1 mouse cellular context compared by ENCODE assay signal in genomic region chr6:21949226-21949731, GRCm38 (mm10).
A peak's percentile ranks its signal among the peaks of the same experiment; 100 is the strongest.
TF ChIP-seq lines count a peak whose summit lies in the region.

TSS of gene Ing3 (plus strand) at chr6:21949571.

TF ChIP-seq in CH12.LX, 34 proteins besides CTCF, POLR2A, EP300 and RAD21 (continued from another document):
- TF ChIP-seq MAX (IDR thresholded peaks at IDR 0.05; ENCODE audit: low read length) (no peak; the same call in none of the 2 replicates), NELFE (IDR thresholded peaks at IDR 0.05; ENCODE audit: low read depth, low read length) (peak; percentile 60), TCF12 (IDR thresholded peaks at IDR 0.05; ENCODE audit: low read depth, low read length) (no peak; the same call in 1 of the 2 replicates), MYC (IDR thresholded peaks at IDR 0.05; ENCODE audit: low read depth, low read length) (peak; percentile 62; the same call in 1 of the 2 replicates), SMC3 (IDR thresholded peaks at IDR 0.05; ENCODE audit: low read depth, low read length) (no peak), USF1 (IDR thresholded peaks at IDR 0.05; ENCODE audit: low read depth, low read length) (no peak), CHD2 (IDR thresholded peaks at IDR 0.05; ENCODE audit: low read length) (no peak; the same call in 1 of the 2 replicates), MAFK (IDR thresholded peaks at IDR 0.05; ENCODE audit: insufficient replicate concordance, low read length) (no peak), E2F4 (IDR thresholded peaks at IDR 0.05; ENCODE audit: insufficient replicate concordance, low read depth, low read length) (peak; percentile 88; the same call in 1 of the 2 replicates), GABPA (IDR thresholded peaks at IDR 0.05; ENCODE audit: insufficient replicate concordance, low read depth, low read length) (peak; percentile 87), BHLHE40 (IDR thresholded peaks at IDR 0.05; ENCODE audit: low read depth, low read length) (peak; percentile 21), KAT2A (IDR thresholded peaks at IDR 0.05; ENCODE audit: insufficient replicate concordance, low read length) (peak; percentile 96), SIN3A (IDR thresholded peaks at IDR 0.05; ENCODE audit: low read length) (peak; percentile 65)
TF ChIP-seq in CH12.LX: peak in this region for 16.
